Comparison of ENCODE assay signal across 8 mouse cellular contexts in genomic region chr6:91115863-91116243, GRCm38 (mm10). TPM values are rescaled to one million over a fixed set of nuclear protein-coding genes. Genes with fewer than 3 reads are reported as not detected.
DNase-seq lines count a peak whose midpoint lies in the region; ATAC-seq and TF ChIP-seq lines count a peak whose summit lies in the region.

No protein-coding gene starts in this region.

- 9% methylated on average over 4 of the region's 4 CpGs for WGBS in forebrain, embryonic 13.5 days
- WGBS in liver, embryonic 14.5 days (ENCODE audit: insufficient replicate concordance) = 2% methylated on average over 4 of the region's 4 CpGs
- 14% methylated on average over 4 of the region's 4 CpGs for WGBS in small intestine, adult 2 months

- intact Hi-C loops in left cerebral cortex, postnatal 36 days (cut with DNase I) = no loop called here

- peak overlapping the region; percentile 76 for H3K4me3 ChIP-seq in forebrain, embryonic 13.5 days
- peak overlapping the region; percentile 73 to 76 for H3K4me3 ChIP-seq in liver, embryonic 14.5 days (ENCODE audit: insufficient read depth in 1 of 2, low read depth in 2 of 2, low read length in 2 of 2)
- H3K4me3 ChIP-seq in small intestine, adult 2 months (ENCODE audit: low read depth, low read length) = peak overlapping the region; percentile 96

- peak overlapping the region; percentile 86 for H3K4me2 ChIP-seq in forebrain, embryonic 13.5 days
- H3K4me2 ChIP-seq in liver, embryonic 14.5 days (ENCODE audit: low read depth) = peak overlapping the region; percentile 67

- TF ChIP-seq POLR2A in small intestine, adult 2 months (IDR thresholded peaks at IDR 0.05; ENCODE audit: low read depth, low read length) = no peak

- no peak for ATAC-seq in forebrain, embryonic 13.5 days
- peak; percentile 80 for ATAC-seq in liver, embryonic 14.5 days (ENCODE audit: insufficient read depth)

- peak overlapping the region; percentile 87 for H3K27ac ChIP-seq in forebrain, embryonic 13.5 days
- peak overlapping the region; percentile 68 for H3K27ac ChIP-seq in liver, embryonic 14.5 days
- H3K27ac ChIP-seq in small intestine, adult 2 months (ENCODE audit: insufficient read depth, low read depth, low read length) = peak overlapping the region; percentile 55; the same call in 1 of the 2 replicates

- no peak for TF ChIP-seq CTCF in liver, embryonic 14.5 days (IDR thresholded peaks at IDR 0.05; ENCODE audit: low read depth)
- TF ChIP-seq CTCF in small intestine, adult 2 months (IDR thresholded peaks at IDR 0.05; ENCODE audit: extremely low read depth, insufficient read length, insufficient replicate concordance, low read depth, low read length) = 0 out of 2 replicates have a peak, but pooled peaks have one; percentile 4

- H3K4me1 ChIP-seq in forebrain, embryonic 13.5 days = peaks cover 30% of the 10 kb centered on the region
- H3K4me1 ChIP-seq in liver, embryonic 14.5 days (replicated peaks; ENCODE audit: control insufficient read depth in 2 of 2, insufficient read depth in 2 of 2, low read length in 1 of 2) = peaks cover 50 to 51% of the 10 kb centered on the region in 2 experiments
- H3K4me1 ChIP-seq in small intestine, adult 2 months (ENCODE audit: control insufficient read depth, insufficient read depth, insufficient read length, low read length) = peaks cover 22% of the 10 kb centered on the region

- TF ChIP-seq EP300 in liver, embryonic 14.5 days (IDR thresholded peaks at IDR 0.05; ENCODE audit: low read depth) = no peak

- peak overlapping the region; percentile 89 for H3K9ac ChIP-seq in forebrain, embryonic 13.5 days
- peak overlapping the region; percentile 79 for H3K9ac ChIP-seq in liver, embryonic 14.5 days (replicated peaks)

- H3K9me3 ChIP-seq in forebrain, embryonic 13.5 days (replicated peaks) = no peaks in the 10 kb centered on the region
- no peaks in the 10 kb centered on the region for H3K9me3 ChIP-seq in liver, embryonic 14.5 days (ENCODE audit: control insufficient read depth, low read length)

- no peaks in the 10 kb centered on the region for H3K36me3 ChIP-seq in forebrain, embryonic 13.5 days (ENCODE audit: poor library complexity, severe bottlenecking)
- peaks cover 7% of the 10 kb centered on the region for H3K36me3 ChIP-seq in liver, embryonic 14.5 days (replicated peaks; ENCODE audit: control insufficient read depth, insufficient read depth, low read depth)
- H3K36me3 ChIP-seq in small intestine, adult 2 months (ENCODE audit: control insufficient read depth, insufficient read depth, low read length) = no peaks in the 10 kb centered on the region

- H3K27me3 ChIP-seq in forebrain, embryonic 13.5 days = no peaks in the 10 kb centered on the region
- no peaks in the 10 kb centered on the region for H3K27me3 ChIP-seq in liver, embryonic 14.5 days (ENCODE audit: control insufficient read depth, insufficient read depth, low read length)
- H3K27me3 ChIP-seq in small intestine, adult 2 months (ENCODE audit: control insufficient read depth, insufficient read depth, low read length) = no peaks in the 10 kb centered on the region

- DNase-seq in spleen, adult 12 weeks (ENCODE audit: low spot score) = peak; percentile 55
- DNase-seq in spleen, adult 18-20 months = no peak
- peak; percentile 56 to 66 (median 60) for DNase-seq in liver, embryonic 14.5 days (ENCODE audit: low read depth in 3 of 3, low spot score in 3 of 3)
- DNase-seq in adrenal gland, adult 8-10 months = no peak
- no peak for DNase-seq in left cerebral cortex, postnatal 36 days (ENCODE audit: low spot score in 2 of 2)
- no peak for DNase-seq in thymus, postnatal 14 days

RNA-seq across cellular contexts. Expression of gene Nup210, which starts 0.8 kb away (rescaled TPM):
- polyA plus RNA-seq in forebrain, embryonic 13.5 days (2015; fragmentation: Nextera tagmentation; extraction: Ambion mirVana) = 17.1 and 23.7 TPM in 2 replicates
- 24.4 and 32.4 TPM in 2 replicates for polyA plus RNA-seq in liver, embryonic 14.5 days (2012; rRNA removed)
- polyA plus RNA-seq in liver, embryonic 14.5 days (2014; fragmentation: Nextera tagmentation; extraction: Ambion mirVana) = 35.1 and 38.5 TPM in 2 replicates
- 25.9 and 28.9 TPM in 2 replicates for polyA plus RNA-seq in small intestine, adult 2 months (2012; rRNA removed)
- 10 to 100 TPM in 2 of 4 experiments, 1 to 10 TPM in 2; 3.5 to 14.2 (median 9.0) TPM for total RNA-seq in adrenal gland, adult 8-10 months (2022)
- 10 to 100 TPM; 24.8 to 27.7 TPM for total RNA-seq in left cerebral cortex, postnatal 36 days (2021)

RNA-seq across cellular contexts. Expression of gene Hdac11, which starts 40.6 kb away (rescaled TPM):
- 15.3 and 21.0 TPM in 2 replicates for polyA plus RNA-seq in forebrain, embryonic 13.5 days (2015; fragmentation: Nextera tagmentation; extraction: Ambion mirVana)
- 9.2 and 12.1 TPM in 2 replicates for polyA plus RNA-seq in liver, embryonic 14.5 days (2012; rRNA removed)
- 4.8 and 6.0 TPM in 2 replicates for polyA plus RNA-seq in liver, embryonic 14.5 days (2014; fragmentation: Nextera tagmentation; extraction: Ambion mirVana)
- polyA plus RNA-seq in small intestine, adult 2 months (2012; rRNA removed) = 13.4 and 24.0 TPM in 2 replicates
- total RNA-seq in adrenal gland, adult 8-10 months (2022) = 10 to 100 TPM in 3 of 4 experiments, 1 to 10 TPM in 1; 9.8 to 26.5 (median 20.6) TPM
- total RNA-seq in left cerebral cortex, postnatal 36 days (2021) = 100 to 1,000 TPM; 173 to 178 TPM

Comparison
In these comparisons a context has a peak if more than half of its experiments do, and no peak if none do; other contexts are left out.
1. DNase-seq: peak in spleen, adult 12 weeks (single experiment) and liver, embryonic 14.5 days (3 of 3); none in spleen, adult 18-20 months (0 of 2), adrenal gland, adult 8-10 months (single experiment), left cerebral cortex, postnatal 36 days (0 of 2) and thymus, postnatal 14 days (single experiment).
2. Peak in every context shown above with its lines, with median percentiles within 50 percentile points of each other: H3K27ac ChIP-seq and H3K4me3 ChIP-seq.